Mouse (Mus musculus) heart, adult 2 months (tissue): ENCODE results near the gene Rabep1. TPM values are rescaled to one million over a fixed set of nuclear protein-coding genes. Genes with fewer than 3 reads are reported as not detected.

Source experiments
- DNase-seq, 2 experiments: peaks; one replicate each; pipeline ENCODE4 v3.0.0; 2021
- H3K27ac ChIP-seq: fragments of 200-600 bp; 2 replicates; pipeline ENCODE4 v1.8.1; 2022
- H3K27me3 ChIP-seq: fragments of 200-500 bp; 2 replicates; pipeline ENCODE4 v1.6.1; 2012; ENCODE audit warnings: mild to moderate bottlenecking, low read length, inconsistent platforms, mixed read lengths; ENCODE audit not compliant: control insufficient read depth, insufficient read depth
- H3K36me3 ChIP-seq: fragments of 200-500 bp; 2 replicates; pipeline ENCODE4 v1.6.1; 2012; ENCODE audit warnings: low read length, inconsistent platforms; ENCODE audit not compliant: control insufficient read depth, insufficient read depth
- H3K4me1 ChIP-seq: fragments of 200-500 bp; 2 replicates; pipeline ENCODE4 v1.6.1; 2011; ENCODE audit warnings: low read length; ENCODE audit not compliant: control insufficient read depth, insufficient read depth
- H3K4me3 ChIP-seq: fragments of 200-600 bp; 2 replicates; pipeline ENCODE4 v1.8.1; 2022
- H3K79me2 ChIP-seq: fragments of 200-500 bp; replicated peaks from 2 replicates; pipeline ENCODE4 v1.6.1; 2012; ENCODE audit warnings: mild to moderate bottlenecking, inconsistent platforms, low read length, moderate library complexity, mixed read lengths; ENCODE audit not compliant: control insufficient read depth, insufficient read depth
- H3K9ac ChIP-seq: fragments of 200-500 bp; 2 replicates; pipeline ENCODE4 v1.6.1; 2012; ENCODE audit warnings: low read depth, mild to moderate bottlenecking, control low read depth, inconsistent platforms, low read length, mixed read lengths
- CTCF ChIP-seq: fragments of 200-600 bp; IDR thresholded peaks from 2 replicates; pipeline ENCODE4 v1.8.1; 2022; ENCODE audit warnings: antibody characterized with exemption, mild to moderate bottlenecking, moderate library complexity
- EP300 ChIP-seq: fragments of 200-500 bp; IDR thresholded peaks from 2 replicates; pipeline ENCODE4 v1.6.1; 2011; ENCODE audit warnings: low read depth, low read length, control low read depth; ENCODE audit not compliant: insufficient read depth
- POLR2A ChIP-seq: fragments of 200-500 bp; IDR thresholded peaks from 2 replicates; pipeline ENCODE4 v1.6.1; 2011; ENCODE audit warnings: mild to moderate bottlenecking, low read depth, low read length, control low read depth; ENCODE audit not compliant: insufficient read depth
- WGBS: fragments of 180-500 bp; shearing (Covaris S2); methylation state at CpG from one replicate; pipeline ENCODE4 v1.1.7; 2018; 5-methylcytosine and 5-hydroxymethylcytosine counted together
- intact Hi-C: fragments of 180-260 bp; cut with DNase I; formaldehyde crosslinking; loops from one replicate; pipeline ENCODE4 v1.15.1; 2025
- polyA plus RNA-seq: library from polyadenylated mRNA; depleted of rRNA; stranded (reverse); fragments of >200 nt; gene quantifications from 2 replicates; pipeline ENCODE4 v1.2.3, GENCODE M21; 2012
- total RNA-seq, 2 experiments: library from RNA; stranded (reverse); gene quantifications; 2 replicates each; pipeline ENCODE4 v1.2.3; 2021

Gene Rabep1
- total and polyA plus RNA-seq, 3 experiments, result 3.7 to 37.2 (median 36.0) TPM

DNA sequence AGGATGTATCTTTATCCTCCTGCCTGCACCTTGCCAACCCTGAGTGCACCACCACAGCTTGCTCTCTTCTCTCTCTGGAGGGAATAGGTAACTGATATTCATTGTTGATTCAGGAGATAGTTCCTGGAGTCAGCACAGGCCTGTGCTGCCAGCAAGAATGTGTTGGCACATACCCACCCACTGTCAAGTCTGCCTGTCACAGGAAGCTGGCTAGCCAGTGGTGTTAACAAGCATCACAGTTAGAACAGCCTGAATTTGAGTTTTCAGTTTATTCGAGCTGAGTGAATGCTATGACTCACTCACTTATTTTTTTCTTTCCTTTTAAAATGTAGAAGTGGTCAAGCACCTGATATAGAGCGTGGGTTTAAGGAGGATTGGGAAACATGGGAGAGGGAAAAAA is 73.3 kb downstream of the Rabep1 start:
- no peak for DNase-seq
- intact Hi-C loops, result no loop called here
- H3K9ac ChIP-seq, result no peak overlapping the region
- WGBS, result 55% methylated on average over 2 of the region's 2 CpGs
- no peak for TF ChIP-seq EP300
- TF ChIP-seq CTCF, result no peak
- TF ChIP-seq POLR2A, result no peak
- H3K79me2 ChIP-seq, result no peaks in the 10 kb centered on the region
- peaks cover 5% of the 10 kb centered on the region for H3K36me3 ChIP-seq
- no peak overlapping the region for H3K27ac ChIP-seq
- H3K4me1 ChIP-seq, result peaks cover 2% of the 10 kb centered on the region; the same call in 1 of the 2 replicates
- no peak overlapping the region for H3K4me3 ChIP-seq
- H3K27me3 ChIP-seq, result no peaks in the 10 kb centered on the region

DNA sequence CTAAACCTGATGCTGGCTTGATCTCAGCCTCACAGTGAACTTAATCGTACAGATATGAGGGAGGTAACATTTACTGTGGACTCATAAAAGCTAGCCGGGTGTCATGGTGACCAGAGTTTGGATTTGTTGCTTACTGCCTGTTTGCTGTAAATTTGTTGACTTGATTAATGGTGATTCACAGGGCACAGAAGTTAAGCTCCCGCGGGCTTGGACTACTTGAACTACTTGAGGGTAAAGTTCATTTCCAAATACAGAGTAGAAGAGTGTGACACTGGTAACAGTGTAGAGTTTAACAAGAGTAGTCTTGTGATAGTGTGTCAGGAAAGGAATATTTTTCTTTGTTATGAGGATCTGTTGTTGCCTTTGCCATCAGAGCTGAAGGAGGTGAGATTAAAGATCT is 74.9 kb downstream of the Rabep1 start:
- TF ChIP-seq POLR2A, result no peak
- TF ChIP-seq EP300, result no peak
- no peak for TF ChIP-seq CTCF
- no peaks in the 10 kb centered on the region for H3K27me3 ChIP-seq
- peaks cover 2% of the 10 kb centered on the region; the same call in 1 of the 2 replicates for H3K4me1 ChIP-seq
- no peaks in the 10 kb centered on the region for H3K79me2 ChIP-seq
- intact Hi-C loops, result no loop called here
- 91% methylated on average over 4 of the region's 4 CpGs for WGBS
- DNase-seq, result no peak
- peaks cover 5% of the 10 kb centered on the region for H3K36me3 ChIP-seq
- no peak overlapping the region for H3K4me3 ChIP-seq
- no peak overlapping the region for H3K27ac ChIP-seq
- no peak overlapping the region for H3K9ac ChIP-seq

DNA sequence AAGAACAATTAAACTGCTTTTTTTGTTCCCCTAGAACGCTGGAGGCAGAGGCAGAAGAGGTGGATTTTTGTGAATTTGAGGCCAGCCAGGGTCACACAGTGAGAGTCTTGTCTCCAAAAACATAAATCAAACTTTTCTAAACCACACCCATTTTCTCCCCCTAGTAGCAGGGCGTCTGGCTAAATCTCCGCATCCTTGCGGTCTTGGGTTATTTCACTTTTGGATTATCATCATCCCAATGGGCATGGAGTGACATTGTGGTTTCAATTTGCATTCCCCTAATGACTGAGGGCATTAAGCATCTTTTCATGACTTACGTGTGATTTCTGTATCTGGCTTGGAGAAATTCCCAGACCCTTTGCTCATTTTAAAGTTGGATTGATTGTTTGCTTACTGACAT is 86.9 kb downstream of the Rabep1 start:
- no peaks in the 10 kb centered on the region for H3K27me3 ChIP-seq
- H3K27ac ChIP-seq, result no peak overlapping the region
- no peak for DNase-seq
- intact Hi-C loops, result no loop called here
- peaks cover 2% of the 10 kb centered on the region; the same call in 1 of the 2 replicates for H3K36me3 ChIP-seq
- 93% methylated on average over 5 of the region's 5 CpGs for WGBS
- H3K9ac ChIP-seq, result no peak overlapping the region
- no peaks in the 10 kb centered on the region for H3K79me2 ChIP-seq
- no peak overlapping the region for H3K4me3 ChIP-seq
- no peaks in the 10 kb centered on the region for H3K4me1 ChIP-seq
- TF ChIP-seq EP300 (no peak), POLR2A (no peak)

DNA sequence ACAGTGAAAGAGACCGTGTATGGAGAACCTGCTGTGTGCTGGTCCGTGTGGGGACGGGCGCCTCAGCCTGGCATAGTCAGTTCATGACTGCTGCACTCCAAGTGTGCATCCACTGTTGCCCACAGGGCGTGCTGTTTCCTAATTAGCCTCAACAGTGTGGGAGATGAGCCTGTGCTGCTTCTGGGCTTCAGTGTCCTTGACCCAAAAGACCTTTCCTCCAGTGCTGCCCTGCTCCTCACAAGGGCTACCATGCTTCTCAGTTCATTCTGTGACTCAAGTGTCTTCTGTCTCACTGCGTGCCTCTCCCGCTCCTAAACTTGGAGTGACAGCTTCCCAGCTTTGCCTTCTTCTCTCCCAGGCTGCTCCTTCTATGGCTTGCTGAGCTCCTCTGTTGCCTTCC is 90.7 kb downstream of the Rabep1 start:
- TF ChIP-seq EP300 (no peak), POLR2A (no peak), CTCF (no peak)
- H3K4me3 ChIP-seq, result no peak overlapping the region
- H3K4me1 ChIP-seq, result no peaks in the 10 kb centered on the region
- H3K9ac ChIP-seq, result no peak overlapping the region
- H3K27ac ChIP-seq, result no peak overlapping the region
- H3K79me2 ChIP-seq, result no peaks in the 10 kb centered on the region
- intact Hi-C loops, result no loop called here
- 96% methylated on average over 7 of the region's 7 CpGs for WGBS
- DNase-seq, result no peak
- H3K27me3 ChIP-seq, result no peaks in the 10 kb centered on the region
- peaks cover 2% of the 10 kb centered on the region; the same call in 1 of the 2 replicates for H3K36me3 ChIP-seq

DNA sequence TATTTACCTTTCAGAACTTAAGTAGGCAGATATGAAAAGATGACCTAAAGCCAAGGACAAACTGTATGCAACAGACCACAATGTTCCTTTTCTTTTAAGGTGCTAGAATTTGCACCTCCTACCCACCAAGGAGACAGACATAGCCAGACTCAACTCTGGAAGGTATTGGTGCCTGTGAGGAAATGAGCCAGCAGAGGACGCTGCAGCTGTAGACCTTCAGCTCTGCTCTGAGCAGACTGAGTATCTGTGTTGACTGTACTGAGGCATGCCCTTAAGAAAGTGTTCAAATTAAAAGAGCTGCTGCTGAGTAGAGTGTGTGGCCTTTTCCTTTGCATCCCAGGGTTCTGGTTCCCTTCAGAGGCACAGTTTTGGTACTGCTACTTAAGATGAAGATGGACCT is 98.0 kb downstream of the Rabep1 start:
- H3K79me2 ChIP-seq, result no peaks in the 10 kb centered on the region
- no peak for TF ChIP-seq POLR2A
- TF ChIP-seq EP300, result no peak
- no peak for TF ChIP-seq CTCF
- H3K27me3 ChIP-seq, result no peaks in the 10 kb centered on the region
- H3K27ac ChIP-seq, result no peak overlapping the region
- 100% methylated on average over 1 of the region's 1 CpGs for WGBS
- H3K4me1 ChIP-seq, result no peaks in the 10 kb centered on the region
- no peak overlapping the region for H3K4me3 ChIP-seq
- intact Hi-C loops, result no loop called here
- H3K36me3 ChIP-seq, result peaks cover 17% of the 10 kb centered on the region
- no peak overlapping the region for H3K9ac ChIP-seq
- DNase-seq, result no peak

DNA sequence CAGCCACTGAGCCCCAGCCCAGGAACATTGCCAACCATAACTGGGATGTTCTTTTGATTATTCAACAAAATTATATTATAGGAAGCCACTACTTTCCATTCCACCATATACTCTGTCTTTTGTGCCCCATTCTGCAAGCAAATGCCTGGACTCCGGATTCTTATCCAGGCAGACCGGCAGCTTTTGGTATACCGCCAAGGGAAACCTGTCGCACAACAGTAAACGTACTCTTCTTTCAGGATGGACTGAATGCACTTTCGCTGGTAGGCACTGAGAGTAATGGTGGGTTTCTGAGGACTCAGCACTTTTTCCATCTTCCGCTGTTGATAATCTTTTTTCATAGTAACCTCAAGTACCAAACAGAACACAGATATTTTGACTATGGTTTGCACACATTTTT is 99.1 kb downstream of the Rabep1 start:
- no peaks in the 10 kb centered on the region for H3K27me3 ChIP-seq
- H3K4me3 ChIP-seq, result no peak overlapping the region
- intact Hi-C loops, result no loop called here
- no peak overlapping the region for H3K27ac ChIP-seq
- H3K4me1 ChIP-seq, result no peaks in the 10 kb centered on the region
- no peaks in the 10 kb centered on the region for H3K79me2 ChIP-seq
- 78% methylated on average over 7 of the region's 7 CpGs for WGBS
- DNase-seq, result no peak
- H3K36me3 ChIP-seq, result peaks cover 17% of the 10 kb centered on the region
- no peak for TF ChIP-seq POLR2A
- TF ChIP-seq EP300, result no peak
- no peak for TF ChIP-seq CTCF
- no peak overlapping the region for H3K9ac ChIP-seq
